Mouse (Mus musculus) CD4-positive helper T cell, adult 2 months (primary cell): ENCODE results near the gene Tet2.
"Not testable (repeated sequence)": the region's sequence is repeated elsewhere in the genome, so short reads cannot be mapped to it uniquely, and the experiment has no call there.

Experiments
- DNase-seq: peaks from one replicate; pipeline ENCODE4 v3.0.0-alpha.2; 2012; ENCODE audit warnings: low read depth, missing footprints, low spot score

Gene Tet2

DNA sequence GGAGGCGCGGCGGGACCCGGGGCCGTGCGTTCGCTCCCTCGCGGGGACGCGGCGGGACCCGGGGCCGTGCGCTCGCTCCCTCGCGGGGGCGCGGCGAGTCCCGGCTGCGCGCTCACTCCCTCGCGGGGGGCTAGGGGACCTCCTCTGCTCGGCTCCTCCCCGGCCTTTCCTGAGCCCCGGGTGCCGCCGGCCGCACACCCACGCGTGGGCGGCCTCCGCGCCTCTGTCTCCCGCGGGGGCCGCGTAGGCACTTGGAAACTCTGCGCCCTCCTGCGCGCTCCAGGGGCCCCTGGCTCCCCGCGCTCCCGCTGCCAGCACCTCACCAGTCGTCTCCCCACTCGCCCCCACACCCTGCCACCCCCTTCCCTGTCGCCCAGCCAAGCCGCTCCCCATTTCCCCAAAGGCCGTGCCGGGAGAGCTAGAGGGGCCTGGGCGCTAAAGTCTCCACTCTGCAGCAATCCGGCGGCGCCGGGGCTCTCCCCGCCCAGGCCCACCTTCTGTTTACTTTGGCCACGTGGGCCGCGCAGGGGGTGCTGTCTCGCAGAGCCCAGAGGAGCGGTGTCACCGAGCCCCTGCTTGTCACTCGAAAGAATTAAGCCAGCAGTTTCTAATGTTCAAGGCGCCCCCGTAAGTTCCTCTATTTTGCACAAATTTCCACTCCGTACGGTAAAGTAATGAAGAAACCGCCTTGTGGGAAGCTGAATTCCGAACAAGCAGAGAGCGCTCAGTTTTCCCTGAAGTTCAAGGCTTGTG lies at the start of gene Tet2:
Gene Tet2, minus strand, starts transcription at position 589 of the 753 bp plus-strand sequence.
- DNase-seq = peak; percentile 82

- DNase-seq = not testable (repeated sequence)
Measured at GRCm38 (mm10) chr3:133592995-133593394, 48.1 kb upstream of the Tet2 start.

DNA sequence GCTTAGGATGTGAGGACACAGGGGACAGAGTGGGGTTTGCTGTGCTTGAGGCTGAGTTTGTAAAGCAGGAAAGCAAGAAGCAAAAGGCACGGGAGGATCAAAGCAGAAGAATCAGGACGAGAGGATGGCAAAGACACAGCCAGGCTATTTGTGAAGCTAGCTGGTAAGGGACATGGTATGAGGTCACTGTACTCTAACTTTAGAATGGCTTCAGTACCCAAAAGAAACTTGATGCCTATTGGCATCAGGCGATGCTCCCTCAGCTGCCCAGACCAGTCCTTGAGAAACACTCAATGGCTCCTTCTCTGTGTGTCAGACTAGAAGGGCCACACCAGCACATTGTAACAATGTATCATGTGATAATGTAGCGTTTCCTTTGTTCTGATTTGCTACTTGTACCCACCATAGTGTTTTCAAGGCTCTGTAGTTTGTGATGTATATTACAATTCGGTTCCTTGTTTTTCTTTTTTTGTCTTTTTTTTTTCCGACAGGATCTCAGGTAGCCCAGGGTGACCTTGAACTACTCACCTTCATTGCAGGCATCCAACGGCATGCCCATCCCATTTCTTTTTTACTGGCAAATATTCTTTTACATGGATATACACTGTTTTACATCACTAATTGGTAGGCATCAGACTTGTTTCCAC lies 45.7 kb upstream of the Tet2 start:
- DNase-seq = no peak

GRCm38 (mm10) chr3:133585010-133585409 lies 40.1 kb upstream of the Tet2 start:
- DNase-seq = no peak

GRCm38 (mm10) chr3:133583411-133584025 lies 38.6 kb upstream of the Tet2 start:
- no peak for DNase-seq

- DNase-seq = peak; percentile 24
Measured at GRCm38 (mm10) chr3:133582969-133583368, 38.0 kb upstream of the Tet2 start.

GRCm38 (mm10) chr3:133582096-133582495 lies 37.2 kb upstream of the Tet2 start:
- peak; percentile 41 for DNase-seq

DNA sequence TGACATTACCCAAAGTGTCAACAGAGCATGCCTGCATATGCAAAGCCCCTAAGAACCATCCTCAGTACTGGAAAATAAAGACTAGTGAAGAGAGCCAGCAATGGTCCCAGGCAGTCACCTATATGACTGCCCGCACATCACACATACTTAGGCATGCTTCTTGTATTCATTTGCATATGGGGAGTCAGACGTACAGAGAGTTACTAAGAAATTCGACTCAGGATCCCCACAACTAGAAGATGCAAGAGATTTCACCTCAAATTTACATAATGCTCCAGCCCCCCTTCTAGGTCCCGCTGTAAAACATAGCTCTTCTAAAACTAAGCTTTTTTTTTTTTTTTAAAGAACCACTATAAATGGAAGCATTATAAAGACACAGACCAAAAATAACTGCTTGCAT lies 36.6 kb upstream of the Tet2 start:
- no peak for DNase-seq

DNA sequence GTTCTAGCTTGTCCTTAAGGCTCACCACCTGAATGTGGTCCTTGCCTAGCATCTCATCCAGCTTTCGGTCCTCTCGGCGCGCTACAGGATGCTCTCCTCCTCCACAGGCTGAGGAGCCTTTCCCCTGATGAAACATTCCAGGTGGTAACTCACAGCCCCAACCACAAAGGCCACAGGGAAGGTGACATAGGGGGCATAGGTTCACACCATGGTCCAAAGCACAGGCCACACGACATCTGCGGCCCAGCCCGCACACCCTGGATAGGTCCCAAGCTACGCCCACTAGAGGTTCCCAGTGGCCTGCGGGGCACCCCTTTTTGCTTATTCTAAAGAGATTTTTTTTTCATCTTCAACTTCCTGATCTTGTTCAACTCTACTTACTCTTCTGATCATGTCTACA lies 34.7 kb upstream of the Tet2 start:
- DNase-seq = no peak

- no peak for DNase-seq
Measured at GRCm38 (mm10) chr3:133579140-133579539, 34.2 kb upstream of the Tet2 start.

DNA sequence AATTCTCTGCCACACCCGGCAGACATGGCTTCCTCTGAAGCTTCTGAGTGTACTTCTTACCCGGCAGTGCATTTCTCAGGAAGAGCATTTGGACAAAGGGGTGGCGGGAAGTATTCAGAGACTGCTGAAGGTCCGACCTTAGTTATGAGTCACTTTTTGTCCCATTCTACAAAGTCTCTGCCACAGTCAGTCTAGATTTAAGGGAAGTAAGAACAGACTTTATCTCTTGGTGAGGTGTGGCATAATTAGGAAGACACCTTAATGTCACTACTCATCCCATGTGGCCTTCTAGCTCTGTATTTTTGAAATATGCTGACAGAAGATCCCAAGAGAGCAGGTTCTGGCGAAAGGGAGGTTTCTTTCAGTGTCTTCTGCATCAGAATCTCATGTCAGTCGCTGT lies 30.0 kb upstream of the Tet2 start:
- no peak for DNase-seq

DNA sequence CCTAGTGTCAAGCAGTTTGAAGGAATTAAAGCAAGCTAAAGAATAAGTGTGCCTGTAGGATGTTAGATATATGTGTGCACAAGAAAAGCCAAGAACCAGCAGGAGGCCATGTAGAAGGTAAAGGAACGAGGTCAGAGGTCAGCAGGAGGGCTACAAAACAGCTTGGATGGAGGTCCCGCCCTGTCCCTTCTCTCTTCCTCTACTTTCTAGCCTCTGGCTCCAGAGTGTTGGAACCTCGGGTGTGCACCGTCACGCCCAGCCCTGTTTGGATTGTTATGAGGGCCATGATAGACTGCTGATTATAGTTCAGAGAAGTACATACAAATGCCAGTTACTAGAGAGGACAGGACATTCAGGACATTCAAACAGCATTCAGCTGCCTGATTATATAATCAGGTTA lies 27.0 kb upstream of the Tet2 start:
- DNase-seq = no peak

GRCm38 (mm10) chr3:133563503-133564205 lies 18.7 kb upstream of the Tet2 start:
- peak; percentile 78 for DNase-seq

- no peak for DNase-seq
Measured at GRCm38 (mm10) chr3:133559413-133560114, 14.6 kb upstream of the Tet2 start.

DNA sequence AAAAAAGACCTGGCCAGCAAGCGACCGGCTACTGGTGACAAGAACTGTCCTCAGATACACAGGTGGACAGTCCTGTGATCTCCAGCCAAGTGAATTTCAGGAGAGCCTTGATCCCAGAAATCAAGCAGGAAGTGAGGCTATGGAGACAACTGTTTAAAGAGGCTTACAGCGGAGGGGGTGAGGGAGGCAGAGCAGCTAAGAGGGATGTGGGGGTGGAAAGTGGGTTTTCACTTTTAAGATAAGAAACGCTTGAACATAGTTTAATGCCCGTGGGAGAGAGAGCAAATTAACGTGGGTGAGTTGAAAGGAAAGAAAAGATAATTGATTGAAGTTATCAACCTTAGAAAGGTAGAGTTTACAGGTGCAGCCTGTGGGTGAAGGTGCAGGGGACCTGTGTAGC lies 12.7 kb upstream of the Tet2 start:
- no peak for DNase-seq

- DNase-seq = no peak
Measured at GRCm38 (mm10) chr3:133557154-133557553, 12.2 kb upstream of the Tet2 start.

DNA sequence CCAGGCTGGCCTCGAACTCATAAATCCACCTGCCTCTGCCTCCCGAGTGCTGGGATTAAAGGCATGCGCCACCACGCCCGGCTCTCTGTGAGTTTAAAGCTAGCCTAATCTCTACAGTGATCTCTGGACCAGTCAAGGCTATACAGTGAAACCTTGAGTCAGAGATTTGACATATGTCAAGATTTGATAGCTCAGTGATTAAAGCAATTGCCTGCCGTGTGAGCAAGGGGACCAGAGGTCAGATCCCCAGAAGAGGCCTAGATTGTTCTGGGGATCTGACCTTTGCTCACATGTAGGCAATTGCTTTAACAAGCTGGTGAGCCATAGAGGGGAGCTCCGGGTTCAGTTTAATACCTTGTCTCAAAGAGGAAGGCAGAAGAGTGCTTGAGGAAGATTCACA lies 10.4 kb upstream of the Tet2 start:
- DNase-seq = no peak

- no peak for DNase-seq
Measured at GRCm38 (mm10) chr3:133554552-133555067, 9.7 kb upstream of the Tet2 start.

DNA sequence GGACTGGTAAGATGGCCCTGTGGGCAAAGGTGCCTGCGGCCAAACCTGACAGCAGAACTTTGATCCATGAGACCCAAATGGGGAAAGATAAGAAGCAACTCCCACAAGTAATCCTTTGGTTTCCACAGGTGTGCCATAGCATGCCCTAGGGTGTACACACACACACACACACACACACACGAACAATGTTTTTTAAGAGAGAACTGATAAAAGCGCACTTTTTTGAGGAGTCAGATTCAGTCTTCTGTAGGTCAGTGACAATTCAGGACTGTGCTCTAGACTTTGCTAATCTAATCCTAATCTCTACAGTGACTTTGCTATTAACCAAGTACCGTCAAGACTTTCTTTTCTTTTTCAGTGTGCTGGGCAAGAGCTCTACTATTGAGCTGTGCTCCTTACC lies 9.2 kb upstream of the Tet2 start:
- DNase-seq = no peak

DNA sequence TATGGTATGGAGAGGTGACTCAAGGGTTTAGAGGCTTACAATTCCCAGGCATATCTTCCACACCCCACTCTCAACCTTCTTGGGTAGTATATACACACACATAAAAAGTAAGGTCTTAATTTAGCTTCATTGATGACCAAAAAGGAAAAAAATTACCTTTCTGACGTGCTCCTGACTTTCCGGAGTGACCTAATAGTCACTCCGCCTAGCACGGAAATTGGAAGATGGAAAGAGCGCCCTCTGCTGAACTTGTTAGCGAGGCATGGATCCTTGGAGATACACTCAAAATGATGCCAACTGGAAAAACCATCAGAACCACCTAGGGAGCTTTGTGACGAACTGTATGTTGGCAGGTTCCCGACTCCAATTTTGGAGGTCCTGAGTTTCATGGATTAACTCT lies 7.0 kb upstream of the Tet2 start:
- no peak for DNase-seq

DNA sequence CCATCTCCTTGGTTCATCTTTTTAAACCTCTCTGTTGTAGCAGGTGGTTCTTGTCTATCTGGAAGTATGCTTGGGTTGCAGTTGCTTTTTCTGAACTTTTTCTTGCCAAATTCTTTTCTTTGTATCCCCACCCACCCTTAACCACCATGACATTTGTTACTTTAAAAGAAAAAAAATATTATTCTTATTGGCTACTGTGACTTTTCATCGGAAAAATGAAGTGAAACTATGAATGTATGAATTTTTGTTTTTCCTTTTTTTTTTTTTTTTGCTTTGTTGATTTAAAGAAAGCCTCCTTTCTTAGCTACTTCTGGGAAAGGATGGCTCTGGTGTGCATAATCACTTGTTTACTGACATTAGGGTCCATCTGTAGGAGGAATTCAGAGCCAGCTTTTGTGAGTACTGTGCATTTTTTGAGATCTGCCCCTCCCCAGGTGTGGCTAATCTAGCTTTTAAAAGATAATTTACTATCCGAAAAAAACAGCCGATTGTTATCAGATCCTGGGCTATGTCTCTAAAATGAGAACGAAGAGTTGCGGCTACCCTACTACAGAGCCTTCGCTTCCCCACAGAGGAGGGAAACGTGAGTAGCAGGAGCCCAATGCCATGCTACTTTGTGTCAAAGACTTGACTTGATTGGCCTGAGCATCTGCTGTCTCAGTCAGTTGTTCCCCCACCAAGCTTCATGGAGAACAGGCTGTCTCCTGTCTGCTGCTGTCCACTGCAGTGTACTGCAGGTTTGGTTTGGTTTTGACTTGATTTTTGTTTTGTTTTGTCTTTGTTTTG lies 4.6 kb upstream of the Tet2 start:
- DNase-seq = no peak
